Mouse (Mus musculus): ENCODE data around the gene Cisd2. TPM values are rescaled to one million over a fixed set of nuclear protein-coding genes. Genes with fewer than 3 reads are reported as not detected.

The Cisd2 gene
- polyA plus RNA-seq, 1 experiment, result 17.0 TPM

GRCm38 (mm10) chr3:135438531-135438912 is 14.8 kb upstream of the Cisd2 start:
- H3ac ChIP-seq (ENCODE audit: control insufficient read depth, insufficient read length, low read depth), result peak overlapping the region; percentile 93
- H3K36me3 ChIP-seq (ENCODE audit: control insufficient read depth, insufficient read depth), result peaks cover 41% of the 10 kb centered on the region
- H3K4me3 ChIP-seq (ENCODE audit: insufficient read depth, poor library complexity, severe bottlenecking), result peak overlapping the region; percentile 93
- H3K79me2 ChIP-seq (ENCODE audit: control insufficient read depth, insufficient read depth), result peaks cover 63% of the 10 kb centered on the region
- TF ChIP-seq USF1 (IDR thresholded peaks at IDR 0.05; ENCODE audit: low read depth) (no peak), CTCF (IDR thresholded peaks at IDR 0.05; ENCODE audit: control insufficient read depth, insufficient read depth, insufficient read length) (no peak), FOSL1 (IDR thresholded peaks at IDR 0.05; ENCODE audit: insufficient read depth, low read length, poor library complexity, severe bottlenecking) (no peak), MAX (IDR thresholded peaks at IDR 0.05) (no peak), CEBPB (IDR thresholded peaks at IDR 0.05; ENCODE audit: low read depth) (no peak), MYOD1 (IDR thresholded peaks at IDR 0.05; ENCODE audit: control insufficient read depth, insufficient read length, low read depth) (no peak), MYOG (IDR thresholded peaks at IDR 0.05; ENCODE audit: control insufficient read depth, extremely low read depth, insufficient read length) (no peak)
- H3K79me3 ChIP-seq (ENCODE audit: low read depth), result peaks cover 47% of the 10 kb centered on the region
- H3K27me3 ChIP-seq (ENCODE audit: control insufficient read depth, insufficient read depth, insufficient read length), result no peaks in the 10 kb centered on the region

- H3K4me3 ChIP-seq (ENCODE audit: insufficient read depth, poor library complexity, severe bottlenecking), result peak within 1 kb of the TSS; percentile 93
- peaks cover 57% of the 10 kb centered on the region for H3K79me2 ChIP-seq (ENCODE audit: control insufficient read depth, insufficient read depth)
- no peaks in the 10 kb centered on the region for H3K27me3 ChIP-seq (ENCODE audit: control insufficient read depth, insufficient read depth, insufficient read length)
- peak; percentile 16 for TF ChIP-seq MYOD1 (IDR thresholded peaks at IDR 0.05; ENCODE audit: control insufficient read depth, insufficient read length, low read depth)
- no peak for TF ChIP-seq CEBPB (IDR thresholded peaks at IDR 0.05; ENCODE audit: low read depth)
- H3K36me3 ChIP-seq (ENCODE audit: control insufficient read depth, insufficient read depth), result peaks cover 36% of the 10 kb centered on the region
- peaks cover 41% of the 10 kb centered on the region for H3K79me3 ChIP-seq (ENCODE audit: low read depth)
- H3ac ChIP-seq (ENCODE audit: control insufficient read depth, insufficient read length, low read depth), result peak within 1 kb of the TSS; percentile 93
These were observed 14.2 kb upstream of the Cisd2 start, which contains the start of gene Ube2d3 for GRCm38 (mm10) chr3:135437758-135438495. Gene Ube2d3, plus strand, starts transcription at chr3:135438149.

GRCm38 (mm10) chr3:135436901-135437616 is 13.3 kb upstream of the Cisd2 start:
- H3K27me3 ChIP-seq (ENCODE audit: control insufficient read depth, insufficient read depth, insufficient read length), result no peaks in the 10 kb centered on the region
- TF ChIP-seq MYOD1 (IDR thresholded peaks at IDR 0.05; ENCODE audit: control insufficient read depth, insufficient read length, low read depth), result no peak
- no peak for TF ChIP-seq MYOG (IDR thresholded peaks at IDR 0.05; ENCODE audit: control insufficient read depth, extremely low read depth, insufficient read length)
- peaks cover 27% of the 10 kb centered on the region for H3K36me3 ChIP-seq (ENCODE audit: control insufficient read depth, insufficient read depth)
- H3K4me3 ChIP-seq (ENCODE audit: insufficient read depth, poor library complexity, severe bottlenecking), result peak overlapping the region; percentile 42
- H3ac ChIP-seq (ENCODE audit: control insufficient read depth, insufficient read length, low read depth), result peak overlapping the region; percentile 83
- peaks cover 32% of the 10 kb centered on the region for H3K79me3 ChIP-seq (ENCODE audit: low read depth)
- H3K79me2 ChIP-seq (ENCODE audit: control insufficient read depth, insufficient read depth), result peaks cover 49% of the 10 kb centered on the region

- Histone ChIP-seq H3K27me3 (ENCODE audit: control insufficient read depth, insufficient read depth, insufficient read length) (no peaks in the 10 kb centered on the region), H3ac (ENCODE audit: control insufficient read depth, insufficient read length, low read depth) (peak overlapping the region; percentile 73), H3K36me3 (ENCODE audit: control insufficient read depth, insufficient read depth) (peaks cover 10% of the 10 kb centered on the region), H3K79me3 (ENCODE audit: low read depth) (peaks cover 70% of the 10 kb centered on the region), H3K79me2 (ENCODE audit: control insufficient read depth, insufficient read depth) (peaks cover 95% of the 10 kb centered on the region), H3K4me3 (ENCODE audit: insufficient read depth, poor library complexity, severe bottlenecking) (peak overlapping the region; percentile 64)
- TF ChIP-seq MAX (IDR thresholded peaks at IDR 0.05), result no peak
- no peak for TF ChIP-seq MYOG (IDR thresholded peaks at IDR 0.05; ENCODE audit: control insufficient read depth, extremely low read depth, insufficient read length)
- no peak for TF ChIP-seq MYOD1 (IDR thresholded peaks at IDR 0.05; ENCODE audit: control insufficient read depth, insufficient read length, low read depth)
- peak; percentile 84 for TF ChIP-seq USF1 (IDR thresholded peaks at IDR 0.05; ENCODE audit: low read depth)
- TF ChIP-seq CTCF (IDR thresholded peaks at IDR 0.05; ENCODE audit: control insufficient read depth, insufficient read depth, insufficient read length), result no peak
- no peak for TF ChIP-seq CEBPB (IDR thresholded peaks at IDR 0.05; ENCODE audit: low read depth)
These were observed 693 bp downstream of the Cisd2 start for GRCm38 (mm10) chr3:135422856-135423607.

- Histone ChIP-seq H3ac (ENCODE audit: control insufficient read depth, insufficient read length, low read depth) (peak overlapping the region; percentile 72), H3K79me2 (ENCODE audit: control insufficient read depth, insufficient read depth) (peaks cover 95% of the 10 kb centered on the region), H3K27me3 (ENCODE audit: control insufficient read depth, insufficient read depth, insufficient read length) (no peaks in the 10 kb centered on the region), H3K4me3 (ENCODE audit: insufficient read depth, poor library complexity, severe bottlenecking) (peak overlapping the region; percentile 64), H3K36me3 (ENCODE audit: control insufficient read depth, insufficient read depth) (peaks cover 10% of the 10 kb centered on the region), H3K79me3 (ENCODE audit: low read depth) (peaks cover 77% of the 10 kb centered on the region)
- TF ChIP-seq FOSL1 (IDR thresholded peaks at IDR 0.05; ENCODE audit: insufficient read depth, low read length, poor library complexity, severe bottlenecking), result no peak
- TF ChIP-seq CEBPB (IDR thresholded peaks at IDR 0.05; ENCODE audit: low read depth), result no peak
- TF ChIP-seq MYOG (IDR thresholded peaks at IDR 0.05; ENCODE audit: control insufficient read depth, extremely low read depth, insufficient read length), result no peak
These were observed 1.4 kb downstream of the Cisd2 start for GRCm38 (mm10) chr3:135422232-135422855.

All from C2C12 (cell line).